Mouse (Mus musculus) embryonic facial prominence, embryonic 15.5 days (tissue): ENCODE measurements at regions not wholly inside any gene's neighbourhood (a gene's known extent, or its start where the extent isn't known, plus 50 kb on each side); places are given as distances from the start of the nearest gene placed in this dataset.

Source experiments
- ATAC-seq: fragments of 200-750 bp; cut with Nextera tagmentation; 2 replicates; pipeline ENCODE4 v1.8.0; 2017; ENCODE audit warnings: low read depth, moderate TSS enrichment; ENCODE audit not compliant: insufficient number of reproducible peaks, low FRiP score, low TSS enrichment
- H3K27ac ChIP-seq: fragments of 300-500 bp; sonication (generic); replicated peaks from 2 replicates; pipeline ENCODE4 v1.5.1; 2015; ENCODE audit warnings: mild to moderate bottlenecking, inconsistent platforms
- H3K27me3 ChIP-seq: fragments of 300-500 bp; sonication (generic); 2 replicates; pipeline ENCODE4 v1.6.1; 2015; ENCODE audit warnings: inconsistent platforms
- H3K36me3 ChIP-seq: fragments of 300-500 bp; sonication (generic); 2 replicates; pipeline ENCODE4 v1.6.1; 2015; ENCODE audit warnings: mild to moderate bottlenecking, inconsistent platforms
- H3K4me1 ChIP-seq: fragments of 300-500 bp; sonication (generic); 2 replicates; pipeline ENCODE4 v1.6.1; 2015; ENCODE audit warnings: inconsistent platforms
- H3K4me2 ChIP-seq: fragments of 300-500 bp; sonication (generic); replicated peaks from 2 replicates; pipeline ENCODE4 v1.6.1; 2015; ENCODE audit warnings: mild to moderate bottlenecking, inconsistent platforms
- H3K4me3 ChIP-seq: fragments of 300-500 bp; sonication (generic); replicated peaks from 2 replicates; pipeline ENCODE4 v1.5.1; 2015; ENCODE audit warnings: mild to moderate bottlenecking, inconsistent platforms
- H3K9ac ChIP-seq: fragments of 300-500 bp; sonication (generic); 2 replicates; pipeline ENCODE4 v1.6.1; 2015; ENCODE audit warnings: inconsistent platforms
- H3K9me3 ChIP-seq: fragments of 300-500 bp; sonication (generic); replicated peaks from 2 replicates; pipeline ENCODE4 v1.6.1; 2016; ENCODE audit warnings: inconsistent platforms
- WGBS: fragments of 180-500 bp; shearing (Covaris S2); methylation state at CpG from one replicate; pipeline ENCODE4 v1.1.7; 2015; 5-methylcytosine and 5-hydroxymethylcytosine counted together

DNA sequence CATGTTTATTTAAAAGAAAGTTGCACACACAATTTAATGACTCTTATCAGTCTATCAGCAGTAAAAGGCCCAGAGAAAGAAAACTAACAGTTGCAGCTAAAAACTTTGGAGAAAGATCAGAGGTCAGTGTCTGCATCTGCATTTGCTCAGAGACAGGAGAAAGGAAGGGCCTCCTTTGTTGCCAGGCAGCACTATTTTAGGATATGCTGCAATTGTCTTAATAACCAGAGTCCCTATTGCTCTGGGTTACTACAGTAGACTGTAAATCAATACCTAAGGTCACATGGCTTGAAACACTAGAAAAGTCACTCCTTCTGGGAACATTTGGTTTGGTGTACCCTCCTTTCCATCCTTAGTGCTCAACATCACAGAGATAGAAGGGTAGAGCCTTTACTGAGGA lies 175.7 kb downstream of the Hdgfl1 start:
- Histone ChIP-seq H3K4me2 (no peak overlapping the region), H3K4me3 (no peak overlapping the region), H3K4me1 (no peaks in the 10 kb centered on the region), H3K27ac (no peak overlapping the region), H3K9me3 (no peaks in the 10 kb centered on the region), H3K36me3 (no peaks in the 10 kb centered on the region), H3K27me3 (no peaks in the 10 kb centered on the region), H3K9ac (no peak overlapping the region)
- ATAC-seq: no peak

DNA sequence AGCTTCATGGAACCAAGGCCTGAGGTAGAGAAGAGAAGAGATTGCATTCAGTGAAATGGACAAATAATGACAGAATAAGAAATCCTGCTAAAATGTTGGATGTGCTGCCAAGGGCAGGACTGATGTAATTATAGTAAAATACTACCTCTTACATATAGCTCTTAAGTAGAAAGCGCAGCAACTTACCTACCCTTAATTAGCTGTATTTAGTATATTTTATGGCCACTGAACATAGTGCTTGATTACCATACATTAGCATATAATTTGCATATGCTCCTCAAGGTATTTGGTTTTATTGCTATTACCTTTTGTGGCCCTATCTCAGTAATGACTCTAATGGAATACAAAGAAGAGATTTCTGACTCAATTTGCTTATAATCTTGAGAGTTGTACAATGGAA lies 176.2 kb downstream of the Hdgfl1 start:
- no peak overlapping the region for H3K4me3 ChIP-seq
- H3K4me2 ChIP-seq: no peak overlapping the region
- H3K9me3 ChIP-seq: no peaks in the 10 kb centered on the region
- 95% methylated on average over 1 of the region's 1 CpGs for WGBS
- no peak for ATAC-seq
- H3K27ac ChIP-seq: no peak overlapping the region
- H3K9ac ChIP-seq: no peak overlapping the region
- H3K36me3 ChIP-seq: no peaks in the 10 kb centered on the region
- no peaks in the 10 kb centered on the region for H3K27me3 ChIP-seq
- H3K4me1 ChIP-seq: no peaks in the 10 kb centered on the region

- Histone ChIP-seq H3K4me3 (no peak overlapping the region), H3K27me3 (no peaks in the 10 kb centered on the region), H3K4me1 (no peaks in the 10 kb centered on the region), H3K4me2 (no peak overlapping the region), H3K9me3 (no peaks in the 10 kb centered on the region), H3K9ac (no peak overlapping the region), H3K36me3 (no peaks in the 10 kb centered on the region), H3K27ac (no peak overlapping the region)
- WGBS: 60% methylated on average over 2 of the region's 2 CpGs
- no peak for ATAC-seq
These were observed 193.9 kb downstream of the Hdgfl1 start for GRCm38 (mm10) chr13:26575890-26576543.

DNA sequence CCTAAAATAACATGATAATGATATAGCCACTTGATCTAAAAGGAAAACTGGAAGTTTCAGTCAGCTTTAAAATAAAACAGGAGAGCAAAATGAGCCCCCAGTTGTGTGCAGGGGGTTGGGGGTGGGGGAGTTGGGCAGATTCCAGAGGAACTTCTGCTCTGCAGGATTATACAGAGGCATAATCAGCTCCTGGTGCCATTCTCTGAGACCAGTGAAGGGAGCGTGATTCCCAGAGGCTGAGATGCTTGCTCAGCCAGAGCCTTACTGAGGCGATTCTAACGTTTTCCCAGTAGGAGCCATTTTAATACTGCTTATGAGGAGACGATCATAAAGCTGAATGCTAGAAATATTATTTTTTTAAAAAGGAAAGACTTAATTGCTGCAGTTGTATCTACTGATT lies 200.5 kb downstream of the Hdgfl1 start:
- H3K36me3 ChIP-seq: no peaks in the 10 kb centered on the region
- H3K4me1 ChIP-seq: no peaks in the 10 kb centered on the region
- H3K9ac ChIP-seq: no peak overlapping the region
- H3K27ac ChIP-seq: no peak overlapping the region
- no peak overlapping the region for H3K4me3 ChIP-seq
- WGBS: 35% methylated on average over 4 of the region's 4 CpGs
- no peaks in the 10 kb centered on the region for H3K9me3 ChIP-seq
- ATAC-seq: no peak
- H3K4me2 ChIP-seq: no peak overlapping the region
- H3K27me3 ChIP-seq: no peaks in the 10 kb centered on the region

DNA sequence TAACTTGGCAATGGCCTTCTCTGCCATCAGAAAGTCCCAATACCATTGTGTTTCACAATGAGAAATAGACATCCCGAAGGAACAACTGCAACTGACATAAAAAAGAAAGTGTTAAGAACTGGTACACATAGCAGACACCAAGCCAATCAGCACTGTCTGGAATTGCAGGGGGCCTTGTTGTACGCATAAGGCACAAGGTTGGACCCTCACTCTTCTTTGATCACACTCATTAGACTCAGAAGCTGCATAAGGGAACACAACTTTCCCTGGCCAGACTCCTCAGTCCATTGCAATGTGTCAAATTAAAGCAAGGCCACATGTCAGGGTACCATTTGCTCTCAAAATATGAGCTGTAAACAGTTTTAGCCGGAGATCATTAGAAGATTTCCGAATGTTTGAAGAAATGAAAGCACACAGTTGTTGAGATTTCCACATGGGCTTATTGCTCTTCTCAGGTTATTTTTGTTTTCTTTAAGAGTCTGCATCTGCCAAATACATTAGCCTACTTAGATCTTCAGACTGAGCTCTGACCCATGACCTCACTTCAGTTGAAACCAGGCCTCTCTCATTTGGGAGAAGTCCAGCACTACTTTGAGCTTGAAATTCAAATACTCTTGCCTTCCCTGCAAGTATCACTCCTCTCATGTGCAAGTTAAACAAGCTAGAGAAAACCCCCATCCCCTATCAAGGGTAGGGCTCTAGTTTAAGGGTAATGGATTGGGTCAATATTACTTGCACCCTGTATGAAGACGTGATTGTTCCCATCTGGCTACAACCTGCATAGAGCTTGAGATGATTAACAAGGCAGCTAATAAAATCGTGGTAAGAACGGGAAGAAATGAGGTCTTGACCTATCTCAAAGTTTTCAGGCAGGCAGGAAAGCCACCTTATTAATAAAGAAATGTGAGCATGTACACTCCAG lies 204.8 kb downstream of the Hdgfl1 start:
- H3K4me1 ChIP-seq: no peaks in the 10 kb centered on the region
- no peak for ATAC-seq
- H3K27ac ChIP-seq: no peak overlapping the region
- 50% methylated on average over 7 of the region's 7 CpGs for WGBS
- H3K27me3 ChIP-seq: no peaks in the 10 kb centered on the region
- no peaks in the 10 kb centered on the region for H3K36me3 ChIP-seq
- no peaks in the 10 kb centered on the region for H3K9me3 ChIP-seq
- H3K4me3 ChIP-seq: no peak overlapping the region
- no peak overlapping the region for H3K4me2 ChIP-seq
- H3K9ac ChIP-seq: no peak overlapping the region

DNA sequence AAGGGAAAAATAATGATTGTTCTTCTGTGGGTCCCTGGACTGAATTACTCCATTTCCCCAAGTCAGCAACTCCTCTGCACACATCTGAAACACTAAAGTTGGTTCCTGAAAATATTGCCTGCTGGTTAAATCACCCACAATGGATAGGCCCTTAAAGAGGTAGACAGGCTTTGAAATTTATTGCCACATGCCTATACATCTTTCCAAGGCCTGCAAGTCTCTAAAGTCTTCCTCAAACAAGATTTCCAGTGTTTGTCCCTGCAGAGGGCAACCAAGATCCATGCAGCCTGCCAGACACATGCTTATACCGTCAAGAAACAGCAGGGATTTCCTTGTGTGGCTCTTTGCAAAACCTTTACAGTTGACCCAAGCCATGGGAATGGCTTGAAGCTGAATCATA lies 211.6 kb downstream of the Hdgfl1 start:
- 21% methylated on average over 1 of the region's 1 CpGs for WGBS
- Histone ChIP-seq H3K4me1 (no peaks in the 10 kb centered on the region), H3K9me3 (no peaks in the 10 kb centered on the region), H3K9ac (no peak overlapping the region), H3K36me3 (no peaks in the 10 kb centered on the region), H3K4me2 (no peak overlapping the region), H3K4me3 (no peak overlapping the region), H3K27ac (no peak overlapping the region), H3K27me3 (no peaks in the 10 kb centered on the region)
- no peak for ATAC-seq

DNA sequence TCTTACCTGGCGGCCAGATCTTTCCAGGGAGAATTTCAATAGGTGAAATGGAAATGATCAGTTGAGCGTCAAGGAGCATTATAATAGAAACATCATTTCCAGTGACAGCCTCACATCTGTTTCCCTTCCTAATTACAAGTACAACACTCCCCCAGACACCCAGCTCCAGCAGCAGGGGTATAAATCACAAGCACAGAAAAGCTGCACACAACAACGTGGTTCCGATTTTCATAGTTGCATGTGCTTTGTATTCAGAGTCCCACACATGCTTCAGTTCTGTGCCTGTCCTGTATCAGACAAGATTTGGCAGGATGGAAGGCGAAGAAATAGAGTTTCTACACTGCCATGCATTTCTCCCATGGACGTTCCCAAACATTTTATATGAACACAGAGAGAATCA lies 215.7 kb downstream of the Hdgfl1 start:
- Histone ChIP-seq H3K4me1 (no peaks in the 10 kb centered on the region), H3K27ac (no peak overlapping the region), H3K36me3 (no peaks in the 10 kb centered on the region), H3K27me3 (no peaks in the 10 kb centered on the region), H3K9ac (no peak overlapping the region), H3K4me3 (no peak overlapping the region), H3K9me3 (no peaks in the 10 kb centered on the region), H3K4me2 (no peak overlapping the region)
- WGBS: 49% methylated on average over 6 of the region's 6 CpGs
- ATAC-seq: no peak

- ATAC-seq: no peak
- 56% methylated on average over 3 of the region's 3 CpGs for WGBS
These were observed 217.8 kb downstream of the Hdgfl1 start for GRCm38 (mm10) chr13:26552122-26552521.

DNA sequence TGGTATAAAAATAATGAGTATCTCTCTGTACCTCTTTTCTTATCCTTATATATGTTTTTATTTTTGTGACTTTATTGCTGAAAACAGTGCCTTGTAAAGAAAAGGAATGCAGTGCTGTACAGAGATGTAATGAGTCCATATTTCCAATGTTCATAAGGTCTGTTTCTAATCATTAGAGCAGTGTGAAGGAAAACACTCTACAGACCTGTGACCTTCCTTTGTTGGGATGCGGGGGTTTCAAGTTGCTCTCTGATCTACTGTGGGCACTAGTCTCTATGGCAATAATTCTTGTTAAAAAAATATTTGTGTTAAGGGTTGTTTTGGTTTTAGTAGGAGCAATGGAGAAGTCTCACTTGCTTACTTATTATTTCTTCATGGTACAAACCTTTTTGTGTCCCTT lies 231.0 kb downstream of the Hdgfl1 start:
- Histone ChIP-seq H3K4me1 (no peaks in the 10 kb centered on the region), H3K4me3 (no peak overlapping the region), H3K27me3 (no peaks in the 10 kb centered on the region), H3K9me3 (no peaks in the 10 kb centered on the region; the same call in 1 of the 2 replicates), H3K36me3 (no peaks in the 10 kb centered on the region), H3K27ac (no peak overlapping the region), H3K4me2 (no peak overlapping the region), H3K9ac (no peak overlapping the region)
- ATAC-seq: no peak
- 44% methylated on average over 1 of the region's 1 CpGs for WGBS

More at GRCm38 (mm10) chr13:26552122-26552521, 217.8 kb downstream of the Hdgfl1 start:
- Histone ChIP-seq H3K27ac (no peak overlapping the region), H3K36me3 (no peaks in the 10 kb centered on the region), H3K27me3 (no peaks in the 10 kb centered on the region), H3K4me3 (no peak overlapping the region), H3K4me2 (no peak overlapping the region), H3K9ac (no peak overlapping the region), H3K9me3 (no peaks in the 10 kb centered on the region), H3K4me1 (no peaks in the 10 kb centered on the region)

DNA sequence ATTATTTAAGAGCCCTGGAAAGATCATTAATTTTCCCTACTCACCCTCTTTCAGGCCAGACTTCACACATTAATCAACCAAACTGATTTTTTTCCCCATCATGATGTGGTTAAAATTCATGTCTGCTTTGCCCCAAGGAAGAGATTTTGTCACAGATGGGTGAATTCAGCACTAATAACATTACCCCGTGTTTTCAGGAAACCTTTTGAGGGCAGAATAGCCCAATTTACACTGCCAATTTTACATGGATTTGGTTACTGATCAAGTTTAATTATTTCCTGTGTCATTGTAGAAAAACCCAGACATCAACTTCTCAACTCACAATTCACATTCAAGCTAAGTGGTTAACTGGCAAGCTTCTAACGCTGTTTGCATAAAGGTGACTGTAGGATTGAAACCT lies 233.4 kb downstream of the Hdgfl1 start:
- Histone ChIP-seq H3K9me3 (no peaks in the 10 kb centered on the region; the same call in 1 of the 2 replicates), H3K36me3 (no peaks in the 10 kb centered on the region), H3K4me2 (no peak overlapping the region), H3K27ac (no peak overlapping the region), H3K27me3 (no peaks in the 10 kb centered on the region), H3K4me3 (no peak overlapping the region), H3K9ac (no peak overlapping the region), H3K4me1 (no peaks in the 10 kb centered on the region)
- ATAC-seq: no peak
- 33% methylated on average over 2 of the region's 2 CpGs for WGBS

DNA sequence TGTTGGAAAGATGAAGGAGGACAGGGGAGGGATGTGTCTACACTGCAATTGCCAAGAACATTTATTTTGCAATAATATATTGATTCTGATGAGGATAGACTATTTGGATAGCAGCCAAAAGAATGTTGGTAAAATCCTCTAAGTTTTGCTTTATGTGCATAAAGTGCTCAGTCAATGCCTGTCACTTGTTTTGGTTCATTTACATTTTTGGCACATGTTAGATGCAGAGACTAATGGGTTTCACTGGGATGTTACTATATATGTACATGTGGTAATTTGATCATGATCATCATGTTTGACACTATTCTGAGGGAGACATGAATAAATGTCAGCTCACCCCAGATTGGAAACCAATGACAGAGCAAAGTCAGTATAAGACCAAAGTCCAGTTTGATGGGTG lies 237.2 kb downstream of the Hdgfl1 start:
- ATAC-seq: no peak
- Histone ChIP-seq H3K4me3 (no peak overlapping the region), H3K9me3 (no peaks in the 10 kb centered on the region), H3K27ac (no peak overlapping the region), H3K27me3 (no peaks in the 10 kb centered on the region), H3K9ac (no peak overlapping the region), H3K4me2 (no peak overlapping the region), H3K4me1 (no peaks in the 10 kb centered on the region), H3K36me3 (no peaks in the 10 kb centered on the region)

GRCm38 (mm10) chr13:26519054-26519453 lies 250.9 kb downstream of the Hdgfl1 start:
- H3K9ac ChIP-seq: no peak overlapping the region
- no peak overlapping the region for H3K4me2 ChIP-seq
- no peak overlapping the region for H3K4me3 ChIP-seq
- H3K36me3 ChIP-seq: no peaks in the 10 kb centered on the region
- no peaks in the 10 kb centered on the region for H3K27me3 ChIP-seq
- no peak for ATAC-seq
- 3% methylated on average over 1 of the region's 1 CpGs for WGBS
- H3K9me3 ChIP-seq: no peaks in the 10 kb centered on the region
- H3K4me1 ChIP-seq: no peaks in the 10 kb centered on the region
- H3K27ac ChIP-seq: no peak overlapping the region
